ENCODE assay signal across 9 mouse cellular contexts in the genomic region with DNA sequence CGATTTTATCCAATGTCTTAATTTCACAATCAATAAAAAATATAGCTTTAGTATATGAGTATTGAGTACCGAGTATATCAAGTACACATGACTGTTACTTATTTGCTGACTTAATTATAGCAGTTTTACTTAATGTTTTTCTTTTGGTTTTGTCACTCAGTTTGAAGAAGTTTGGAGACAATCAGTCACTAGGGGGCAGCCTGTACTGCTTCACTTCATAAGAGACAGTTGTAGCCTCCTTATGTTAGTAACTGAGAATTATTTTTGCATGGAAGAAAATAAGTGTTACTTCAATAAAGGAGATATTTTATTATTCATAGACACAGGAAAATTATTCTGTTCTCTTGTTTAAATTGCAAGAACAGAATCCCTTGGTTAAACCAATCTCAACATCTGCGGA.
DNase-seq lines count a peak whose midpoint lies in the region; ATAC-seq and TF ChIP-seq lines count a peak whose summit lies in the region.
"Had no signal": no experiment of that assay in that cellular context is flagged by ENCODE, and none has a peak within 500 bp of the region (broad histone marks: within the 10 kb centered on the region; RNA-seq: fewer than 3 reads in every experiment).

No protein-coding gene starts in this region.

- no peak for DNase-seq in forebrain, embryonic 11.5 days (ENCODE audit: low spot score)
- peak; percentile 79 for DNase-seq in lung, embryonic 14.5 days
- no peak for DNase-seq in lung, postnatal 4 days
- peak; percentile 67 for DNase-seq in brain, adult 2 months (ENCODE audit: low read depth, low spot score)
- DNase-seq in left cerebral cortex, postnatal 25 days (ENCODE audit: low spot score in 2 of 2): peak; percentile 45 to 57
- no peak for DNase-seq in urinary bladder, postnatal 36 days (ENCODE audit: low spot score in 2 of 2)

- intact Hi-C loops in left cerebral cortex, postnatal 25 days (cut with DNase I): no loop called here

- H3K27me3 ChIP-seq in forebrain, embryonic 12.5 days: no peaks in the 10 kb centered on the region
- H3K27me3 ChIP-seq in forebrain, embryonic 11.5 days (ENCODE audit: control insufficient read depth, insufficient read depth, low read length): no peaks in the 10 kb centered on the region
- H3K27me3 ChIP-seq in lung, embryonic 14.5 days (ENCODE audit: insufficient read depth, low read length): no peaks in the 10 kb centered on the region

- no peak overlapping the region for H3K4me3 ChIP-seq in forebrain, embryonic 12.5 days (replicated peaks)
- H3K4me3 ChIP-seq in forebrain, embryonic 11.5 days (ENCODE audit: low read depth, low read length): no peak overlapping the region
- H3K4me3 ChIP-seq in lung, embryonic 14.5 days (ENCODE audit: low read depth, low read length): no peak overlapping the region

- H3K4me2 ChIP-seq in forebrain, embryonic 12.5 days: no peak overlapping the region
- no peak overlapping the region for H3K4me2 ChIP-seq in forebrain, embryonic 11.5 days (ENCODE audit: low read depth, low read length, severe bottlenecking)
- H3K4me2 ChIP-seq in lung, embryonic 14.5 days: no peak overlapping the region

- H3K9ac ChIP-seq in forebrain, embryonic 12.5 days: no peak overlapping the region
- no peak overlapping the region for H3K9ac ChIP-seq in forebrain, embryonic 11.5 days (ENCODE audit: low read length)
- H3K9ac ChIP-seq in lung, embryonic 14.5 days: no peak overlapping the region

- ATAC-seq in forebrain, embryonic 12.5 days (ENCODE audit: low FRiP score): 0 out of 2 replicates have a peak, but pooled peaks have one; percentile 39
- no peak for ATAC-seq in forebrain, embryonic 11.5 days (replicated peaks; ENCODE audit: low FRiP score)
- no peak for ATAC-seq in lung, embryonic 14.5 days (ENCODE audit: insufficient read depth)
- ATAC-seq in megakaryocyte-erythroid progenitor cell, adult 5-6 weeks (replicated peaks; ENCODE audit: low FRiP score, low TSS enrichment, poor library complexity, severe bottlenecking): no peak

- H3K27ac ChIP-seq in forebrain, embryonic 12.5 days: no peak overlapping the region
- no peak overlapping the region for H3K27ac ChIP-seq in forebrain, embryonic 11.5 days (ENCODE audit: low read depth, low read length)
- H3K27ac ChIP-seq in lung, embryonic 14.5 days (ENCODE audit: low read depth): no peak overlapping the region
- H3K27ac ChIP-seq: macrophage had no signal

- H3K9me3 ChIP-seq in forebrain, embryonic 12.5 days: no peaks in the 10 kb centered on the region
- no peaks in the 10 kb centered on the region for H3K9me3 ChIP-seq in forebrain, embryonic 11.5 days (ENCODE audit: control insufficient read depth, low read length)
- H3K9me3 ChIP-seq in lung, embryonic 14.5 days (ENCODE audit: low read depth, low read length): no peaks in the 10 kb centered on the region

- H3K4me1 ChIP-seq in forebrain, embryonic 12.5 days: no peaks in the 10 kb centered on the region
- H3K4me1 ChIP-seq in forebrain, embryonic 11.5 days (replicated peaks; ENCODE audit: control insufficient read depth, insufficient read depth, low read length): no peaks in the 10 kb centered on the region
- no peaks in the 10 kb centered on the region for H3K4me1 ChIP-seq in lung, embryonic 14.5 days (ENCODE audit: insufficient read depth)

- 63% methylated on average over 3 of the region's 3 CpGs for WGBS in forebrain, embryonic 12.5 days
- WGBS in forebrain, embryonic 11.5 days: 67% methylated on average over 3 of the region's 3 CpGs
- 64% methylated on average over 3 of the region's 3 CpGs for WGBS in lung, embryonic 14.5 days

- peak; percentile 59 for TF ChIP-seq CTCF in lung, embryonic 14.5 days (IDR thresholded peaks at IDR 0.05; ENCODE audit: low read depth)

- H3K36me3 ChIP-seq in forebrain, embryonic 12.5 days (replicated peaks): no peaks in the 10 kb centered on the region
- H3K36me3 ChIP-seq in forebrain, embryonic 11.5 days (ENCODE audit: control insufficient read depth, insufficient read depth, low read length): no peaks in the 10 kb centered on the region
- no peaks in the 10 kb centered on the region for H3K36me3 ChIP-seq in lung, embryonic 14.5 days (ENCODE audit: insufficient read depth)

Comparison
In these comparisons a context has a peak if more than half of its experiments do, and no peak if none do; other contexts are left out.
1. DNase-seq: peak in lung, embryonic 14.5 days (single experiment), brain, adult 2 months (single experiment) and left cerebral cortex, postnatal 25 days (2 of 2); none in forebrain, embryonic 11.5 days (single experiment), lung, postnatal 4 days (0 of 2) and urinary bladder, postnatal 36 days (0 of 2).